Mouse (Mus musculus): ENCODE data around the gene Duox1.

Duox1 gene

DNA sequence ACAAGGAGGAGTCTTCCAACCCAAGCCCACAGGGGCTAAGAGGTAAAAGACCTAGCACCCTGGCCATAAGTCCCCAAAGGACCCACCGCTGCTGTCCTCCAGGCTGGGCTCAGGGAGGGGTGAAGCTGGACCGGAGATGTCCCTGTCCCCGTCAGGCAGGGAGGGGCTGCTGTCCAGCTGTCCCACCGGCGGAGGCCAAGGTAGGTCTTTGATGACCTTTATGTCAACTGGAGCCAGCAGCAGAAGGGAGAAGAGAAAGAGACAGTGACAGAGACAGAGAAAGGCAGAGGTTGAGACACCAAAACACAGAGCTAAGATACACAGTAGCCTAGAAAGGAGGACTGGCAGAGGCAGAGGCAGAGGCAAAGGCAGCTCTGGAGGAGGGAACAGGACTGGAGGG, 39.9 kb downstream of the Duox1 start:
- DNase-seq (ENCODE audit: low read depth): no peak

- DNase-seq (ENCODE audit: low read depth): no peak
These were observed 40.7 kb downstream of the Duox1 start for GRCm38 (mm10) chr2:122356187-122356586.

DNA sequence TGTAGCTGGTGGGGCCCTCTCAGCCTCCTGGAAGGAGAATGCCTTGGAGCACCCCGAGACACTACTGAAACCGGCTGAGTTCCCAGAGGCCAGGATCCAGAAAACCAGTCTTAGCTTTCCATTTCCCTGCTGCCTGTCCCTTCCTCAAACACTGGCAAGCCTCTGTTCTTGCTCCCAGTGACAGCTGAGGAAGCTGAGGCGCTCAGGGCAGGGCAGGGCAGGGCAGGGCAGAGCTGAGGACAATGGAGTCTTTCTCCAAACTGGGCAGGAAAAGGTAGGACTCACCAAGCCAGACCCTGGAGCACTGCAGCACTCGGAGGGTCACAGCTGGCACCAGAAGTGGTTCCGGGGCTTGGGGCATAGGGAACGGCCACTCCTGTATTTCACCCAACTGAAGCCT, 44.8 kb downstream of the Duox1 start:
- no peak for DNase-seq (ENCODE audit: low read depth)

GRCm38 (mm10) chr2:122361181-122361580, 45.7 kb downstream of the Duox1 start:
- no peak for DNase-seq (ENCODE audit: low read depth)

DNA sequence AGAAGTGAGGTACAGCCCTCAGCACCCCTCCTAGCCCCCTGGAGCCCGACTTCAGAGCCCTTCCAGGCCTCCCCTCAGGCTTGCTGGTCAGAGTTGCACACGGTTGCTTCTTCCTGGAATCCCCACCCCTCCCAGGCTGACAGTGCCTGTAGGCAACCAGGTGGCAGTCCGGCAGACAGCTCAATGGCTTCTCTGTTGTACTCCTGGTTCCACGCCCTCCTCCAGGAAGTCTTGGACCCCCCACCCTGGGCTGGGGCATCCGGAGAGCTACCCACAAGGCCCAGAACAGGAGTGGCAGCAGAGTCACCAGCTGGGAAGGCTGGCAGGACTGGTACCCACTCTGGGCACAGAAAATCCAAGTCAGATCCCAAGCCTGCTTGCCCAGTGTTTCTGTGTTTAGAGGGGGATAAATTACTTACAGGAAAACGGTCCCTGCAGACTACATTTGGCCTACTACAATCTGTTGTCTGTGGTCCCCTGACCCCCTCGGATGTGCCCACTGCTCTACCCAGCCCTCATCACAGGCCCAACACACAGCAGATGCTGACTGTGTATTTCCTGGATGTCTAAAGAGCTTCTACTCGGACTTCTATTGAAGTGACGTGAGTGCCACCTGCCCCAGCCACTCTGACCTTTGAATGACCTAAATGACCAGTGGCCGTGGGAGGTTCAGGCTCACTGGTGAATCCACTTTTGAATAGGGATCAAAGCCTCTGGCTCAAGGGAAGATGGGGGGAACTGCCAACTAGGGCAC, 46.6 kb downstream of the Duox1 start:
- DNase-seq (ENCODE audit: low read depth): no peak

GRCm38 (mm10) chr2:122362622-122363523, 47.4 kb downstream of the Duox1 start:
- DNase-seq (ENCODE audit: low read depth): no peak

DNA sequence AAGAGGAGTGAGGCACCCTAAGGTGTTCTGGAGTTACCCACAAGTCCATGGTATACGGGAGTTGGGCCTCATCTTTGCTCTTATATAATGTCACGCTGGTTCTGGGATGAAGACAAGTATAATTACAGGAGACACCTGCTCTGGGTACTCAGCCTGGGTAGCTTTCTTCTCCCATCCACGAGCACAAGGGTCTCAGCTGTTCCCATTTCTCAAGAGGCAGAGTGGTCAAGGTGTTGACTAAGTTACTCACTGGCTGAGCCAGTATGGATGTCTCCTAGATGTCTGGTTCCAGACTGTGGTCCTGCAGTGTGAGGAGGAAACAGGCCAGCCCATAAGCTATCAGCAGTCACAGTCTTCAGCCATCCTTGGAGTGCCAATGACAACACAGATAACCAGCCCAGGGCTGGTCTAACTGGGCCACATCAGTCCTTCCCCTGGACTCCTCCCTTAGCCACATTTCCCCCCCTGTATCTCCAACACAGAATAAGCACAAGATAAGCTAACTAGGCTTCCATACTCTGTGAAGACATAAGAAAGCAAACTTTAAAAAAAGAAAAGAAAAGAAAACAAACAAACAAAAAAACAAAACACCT, 49.0 kb downstream of the Duox1 start:
- DNase-seq (ENCODE audit: low read depth): no peak

DNA sequence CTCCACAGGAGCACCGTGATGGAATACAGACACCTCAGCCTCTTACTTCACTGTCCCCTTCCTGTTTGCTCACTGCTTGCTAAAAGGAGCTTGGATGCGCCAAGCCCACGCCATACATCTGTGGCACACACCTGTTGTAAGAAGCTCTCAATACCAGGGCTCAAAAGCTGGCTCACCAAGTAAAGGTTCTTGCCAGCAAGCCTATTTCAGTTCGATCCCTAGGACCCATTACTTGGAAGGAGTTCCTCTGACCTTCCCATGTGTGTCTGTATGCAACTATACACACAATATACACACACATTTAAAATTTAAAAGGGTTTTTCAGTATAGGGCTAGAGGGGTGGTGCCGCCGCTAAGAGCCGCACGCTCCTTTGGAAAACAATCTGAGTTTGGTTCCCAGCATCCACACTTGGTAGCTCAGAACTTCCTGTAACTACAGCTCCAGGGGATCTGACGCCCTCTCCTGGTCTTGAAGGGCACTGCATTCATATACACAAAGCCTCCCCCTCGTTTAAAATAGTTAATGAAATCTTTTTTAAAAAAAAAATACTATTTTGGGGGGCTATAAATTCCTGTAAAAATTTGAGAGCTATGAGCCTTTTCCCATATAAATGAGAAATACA, 49.9 kb downstream of the Duox1 start:
- DNase-seq (ENCODE audit: low read depth): no peak

- DNase-seq (ENCODE audit: low read depth): no peak
These were observed 50.6 kb downstream of the Duox1 start for GRCm38 (mm10) chr2:122366039-122366438.

DNA sequence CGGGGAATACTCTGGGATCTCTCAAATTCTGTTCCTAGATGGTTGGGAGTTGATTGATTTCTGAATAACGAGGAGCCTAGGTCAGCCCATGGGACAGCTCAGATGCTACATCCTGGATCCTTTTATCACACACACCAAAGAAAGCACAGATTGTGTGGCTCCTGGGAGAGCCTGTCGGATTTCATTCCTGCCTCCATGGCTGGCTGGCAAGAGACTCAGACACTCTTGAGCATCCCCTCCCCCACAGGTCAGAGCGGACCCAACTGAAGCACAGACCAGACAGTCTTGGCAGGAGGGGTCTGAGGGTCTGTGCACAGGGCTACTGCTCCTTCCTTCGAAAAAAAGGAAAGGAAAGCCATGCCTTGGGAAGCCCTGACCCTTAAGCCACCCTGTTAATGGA, 51.2 kb downstream of the Duox1 start:
- no peak for DNase-seq (ENCODE audit: low read depth)

- DNase-seq (ENCODE audit: low read depth): no peak
These were observed 51.7 kb downstream of the Duox1 start for GRCm38 (mm10) chr2:122367181-122367580.

GRCm38 (mm10) chr2:122367701-122368080, 52.2 kb downstream of the Duox1 start:
- no peak for DNase-seq (ENCODE audit: low read depth)

DNA sequence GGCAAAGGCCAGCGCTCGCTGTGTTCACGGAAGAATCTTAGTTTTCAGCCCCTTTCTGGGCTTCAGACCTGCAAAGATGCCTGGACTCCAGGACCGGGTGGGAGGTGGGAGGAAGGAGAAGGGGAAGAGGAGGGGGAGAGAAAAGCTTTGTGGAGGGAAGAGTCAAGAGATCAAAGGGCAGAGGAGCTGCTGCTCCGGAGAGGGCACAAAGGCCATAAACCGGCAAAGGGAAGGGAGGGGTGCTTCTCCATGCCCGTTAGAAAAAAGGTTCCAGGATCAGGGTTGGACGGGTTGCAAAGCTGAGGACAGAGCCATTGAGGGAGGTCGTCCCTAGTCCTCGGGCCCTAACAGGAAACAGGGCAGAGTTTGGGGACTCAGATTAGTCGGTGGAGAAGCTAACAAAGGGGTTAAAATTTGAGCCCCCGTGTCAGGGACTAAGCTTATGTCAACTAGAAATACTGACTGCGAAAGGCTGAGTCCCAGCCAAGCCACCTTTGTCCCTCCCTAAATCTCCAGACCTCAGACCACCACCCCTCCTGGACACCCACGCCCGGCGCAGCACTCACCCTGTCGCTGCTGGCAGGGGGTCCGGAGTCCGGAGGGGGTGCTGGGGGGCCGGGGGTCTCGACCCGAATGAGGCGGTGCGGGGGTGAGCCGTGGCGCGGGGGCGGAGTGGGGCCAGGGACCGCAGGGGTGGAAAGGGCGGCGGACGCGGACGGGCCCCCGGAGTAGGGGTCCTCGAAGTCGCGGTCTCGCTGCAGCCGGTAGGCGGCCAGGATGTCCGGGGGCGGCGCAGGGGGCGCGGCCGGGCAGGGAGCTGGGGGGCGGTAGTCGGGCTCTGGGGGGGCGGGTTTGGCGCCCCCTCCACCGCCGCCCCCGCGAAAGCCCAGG, 52.9 kb downstream of the Duox1 start:
- no peak for DNase-seq (ENCODE audit: low read depth)

GRCm38 (mm10) chr2:122368995-122369739, 53.7 kb downstream of the Duox1 start, which contains the start of gene Shf:
Gene Shf, minus strand, starts transcription at chr2:122369162.
- peak; percentile 40 for DNase-seq (ENCODE audit: low read depth)

DNA sequence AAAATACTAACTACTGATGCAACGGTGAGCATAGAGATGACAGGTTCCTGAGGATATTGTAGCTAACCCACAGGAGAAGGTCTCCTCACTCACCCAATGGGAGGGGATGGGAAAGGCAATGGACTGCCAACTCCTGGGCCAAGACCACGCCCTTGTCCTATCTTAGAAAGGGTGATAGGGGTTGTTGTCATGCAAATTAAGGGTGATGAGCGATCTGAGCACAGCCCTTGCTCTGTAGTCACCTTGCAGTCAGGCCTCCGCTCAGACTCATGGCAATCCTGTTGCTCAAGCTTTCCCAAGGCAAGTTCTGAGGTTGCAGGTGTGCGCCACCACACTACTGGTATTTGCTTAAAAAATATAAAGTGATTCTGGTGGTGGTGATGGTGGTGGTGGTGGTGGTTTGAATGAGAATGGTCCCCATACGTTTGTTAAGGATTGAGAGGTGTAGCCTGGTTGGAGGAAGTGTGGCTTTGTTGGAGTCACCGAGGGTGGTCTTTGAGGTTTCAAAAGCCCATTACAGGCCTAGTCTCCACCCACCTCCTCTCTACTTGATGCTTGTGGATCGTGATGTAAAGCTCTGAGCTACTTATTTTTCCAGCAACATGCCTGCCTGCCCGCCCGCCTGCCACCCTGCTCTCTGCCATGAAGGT, 54.8 kb downstream of the Duox1 start:
- no peak for DNase-seq (ENCODE audit: low read depth)

DNA sequence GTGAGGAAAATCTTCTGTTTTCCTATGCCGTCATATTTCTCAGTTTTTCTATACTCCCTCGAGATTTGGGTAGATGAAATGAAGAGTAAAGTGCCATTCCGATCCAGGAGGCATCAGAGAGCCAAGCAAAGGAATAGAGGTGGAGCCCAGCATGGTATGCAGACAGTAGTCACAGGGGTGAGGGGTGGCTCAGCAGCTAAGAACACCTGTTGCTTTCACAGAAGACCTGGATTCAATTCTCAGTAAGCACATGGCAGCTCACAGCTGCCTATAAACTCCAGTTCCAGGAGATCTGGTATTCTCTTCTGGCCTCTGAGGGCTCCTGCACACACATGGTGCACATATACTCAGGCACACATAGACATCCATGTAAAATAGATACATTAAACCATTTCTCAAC, 56.6 kb downstream of the Duox1 start:
- no peak for DNase-seq (ENCODE audit: low read depth)

DNA sequence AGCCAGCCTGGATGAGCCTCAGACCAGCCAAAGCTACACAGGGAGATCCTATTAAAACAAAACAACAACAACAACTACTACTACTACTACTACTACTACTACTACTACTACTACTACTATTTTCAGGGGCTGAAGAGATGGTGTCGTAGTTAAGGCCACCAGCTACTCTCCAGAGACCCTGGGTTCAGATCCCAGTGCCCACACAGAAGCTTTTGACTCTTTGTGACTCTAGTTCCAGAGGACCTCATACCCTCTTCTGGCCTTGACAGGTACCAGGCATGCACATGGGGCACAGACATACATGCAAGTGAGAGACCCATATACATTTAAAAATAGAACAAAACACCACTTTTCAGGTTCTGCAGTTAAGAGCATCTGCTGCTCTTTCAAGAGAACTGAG, 57.1 kb downstream of the Duox1 start:
- no peak for DNase-seq (ENCODE audit: low read depth)

DNA sequence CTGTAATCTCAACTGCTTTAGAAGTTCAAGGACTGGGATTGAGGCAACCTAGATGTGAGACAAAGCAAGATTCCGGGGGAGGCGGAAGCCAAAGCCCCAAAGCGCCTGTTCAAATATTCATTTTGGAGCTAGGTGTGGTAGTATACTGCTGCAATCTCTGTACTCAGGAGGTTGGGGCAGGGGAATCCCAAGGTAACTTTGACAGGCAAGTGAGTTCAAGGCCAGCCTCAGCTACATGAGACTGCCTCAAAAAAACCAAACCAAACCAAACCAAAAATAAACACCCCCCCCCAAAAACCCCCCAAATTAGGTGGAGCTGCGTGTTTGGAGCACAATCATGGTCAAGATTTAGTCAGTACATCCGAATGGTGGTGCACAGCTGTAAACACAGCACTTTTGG, 58.5 kb downstream of the Duox1 start:
- DNase-seq (ENCODE audit: low read depth): no peak

DNA sequence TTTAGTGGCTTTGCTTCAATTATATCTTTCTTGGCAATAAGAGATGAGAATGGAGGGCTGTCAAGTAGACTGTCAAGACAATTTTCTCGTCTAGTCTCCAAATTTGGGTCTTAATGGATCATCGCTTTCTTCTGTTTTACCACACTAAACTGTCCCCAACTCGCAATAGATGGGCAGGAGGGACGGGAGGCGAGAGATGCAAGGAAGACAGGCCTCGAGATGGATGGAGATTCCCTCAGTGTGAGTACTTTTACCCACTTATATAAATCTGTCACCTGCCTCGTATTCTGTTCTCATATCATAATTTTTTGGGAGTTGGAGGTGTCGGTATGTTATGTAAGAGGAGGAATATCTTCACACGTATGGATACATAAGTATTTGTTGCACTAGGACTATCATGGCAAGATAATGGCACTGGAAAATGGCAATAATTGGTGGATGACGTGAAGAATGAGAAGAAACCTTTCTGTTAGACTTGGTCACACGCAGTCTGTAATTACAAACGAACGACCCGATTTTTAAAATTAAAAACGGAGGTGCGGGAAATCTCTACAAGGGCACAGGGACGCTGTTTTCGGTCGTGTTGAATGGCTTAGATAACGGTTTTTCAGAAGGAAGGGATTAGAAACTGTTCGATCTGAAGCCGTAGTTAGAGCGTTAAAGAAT, 59.3 kb downstream of the Duox1 start:
- DNase-seq (ENCODE audit: low read depth): no peak

Measured in fibroblast of lung, adult 2 months (primary cell).